Mouse (Mus musculus): ENCODE data around the gene Ddo. TPM values are rescaled to one million over a fixed set of nuclear protein-coding genes. Genes with fewer than 3 reads are reported as not detected.

Ddo gene
- total and polyA plus RNA-seq, 3 experiments: 33.5 to 34.1 (median 33.8) TPM

DNA sequence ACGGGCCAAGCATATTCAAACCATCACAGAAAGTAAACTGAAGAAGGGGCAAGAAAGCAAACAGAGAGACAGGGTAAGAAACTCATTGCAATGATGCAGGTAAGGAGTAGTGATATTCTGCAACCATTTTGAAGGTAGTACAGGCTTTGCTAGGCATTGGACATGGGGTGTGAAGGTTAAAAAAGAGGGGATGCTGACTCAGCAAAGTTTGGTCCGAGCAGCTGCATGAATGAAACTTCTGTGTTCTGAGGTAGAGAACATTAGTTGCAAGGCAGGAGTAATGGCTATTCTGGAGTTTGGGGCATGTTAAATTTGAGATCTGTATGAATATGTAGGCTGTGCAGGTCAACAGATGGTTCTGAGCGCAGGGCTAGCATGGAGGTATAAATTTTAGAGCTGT lies 35.5 kb downstream of the Ddo start:
- Histone ChIP-seq H3K9ac (ENCODE audit: low read depth, low read length) (no peak overlapping the region), H3K4me3 (no peak overlapping the region), H3K79me2 (replicated peaks; ENCODE audit: control insufficient read depth, insufficient read depth, low read length) (no peaks in the 10 kb centered on the region), H3K27me3 (ENCODE audit: control insufficient read depth, insufficient read depth, low read length) (no peaks in the 10 kb centered on the region), H3K27ac (no peak overlapping the region), H3K36me3 (ENCODE audit: control insufficient read depth, insufficient read depth, low read length) (no peaks in the 10 kb centered on the region), H3K4me1 (ENCODE audit: control insufficient read depth, insufficient read depth, low read length) (no peaks in the 10 kb centered on the region)
- intact Hi-C loops (cut with DNase I): no loop called here
- DNase-seq: no peak
- TF ChIP-seq CTCF (IDR thresholded peaks at IDR 0.05) (no peak), EP300 (IDR thresholded peaks at IDR 0.05; ENCODE audit: insufficient read depth, low read depth, low read length) (no peak), POLR2A (IDR thresholded peaks at IDR 0.05; ENCODE audit: insufficient read depth, low read depth, low read length) (no peak)
- 85% methylated on average over 3 of the region's 3 CpGs for WGBS

DNA sequence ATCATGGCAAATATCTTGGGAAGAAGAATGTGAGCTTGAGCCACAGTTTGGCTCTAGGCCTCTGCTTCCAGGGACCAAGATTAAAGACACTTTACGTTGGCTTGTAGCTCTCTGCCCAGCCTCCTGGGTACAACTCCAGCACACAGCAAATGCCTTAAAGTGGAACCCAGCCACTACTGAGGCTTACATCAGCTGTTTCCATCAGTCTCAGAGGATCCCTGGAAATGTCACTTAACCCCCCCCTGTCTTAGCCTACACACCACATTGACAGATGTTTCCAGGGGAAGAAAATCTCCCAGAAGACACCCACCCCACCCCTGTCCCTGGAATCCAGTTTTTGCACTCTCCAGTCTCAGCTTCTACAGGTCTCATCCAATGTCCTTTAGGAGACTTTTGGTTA lies 37.1 kb downstream of the Ddo start:
- no peak for DNase-seq
- H3K27me3 ChIP-seq (ENCODE audit: control insufficient read depth, insufficient read depth, low read length): no peaks in the 10 kb centered on the region
- H3K9ac ChIP-seq (ENCODE audit: low read depth, low read length): no peak overlapping the region
- TF ChIP-seq POLR2A (IDR thresholded peaks at IDR 0.05; ENCODE audit: insufficient read depth, low read depth, low read length) (no peak), EP300 (IDR thresholded peaks at IDR 0.05; ENCODE audit: insufficient read depth, low read depth, low read length) (no peak)
- intact Hi-C loops (cut with DNase I): no loop called here
- no peaks in the 10 kb centered on the region for H3K4me1 ChIP-seq (ENCODE audit: control insufficient read depth, insufficient read depth, low read length)
- no peak overlapping the region for H3K4me3 ChIP-seq
- H3K27ac ChIP-seq: no peak overlapping the region
- H3K36me3 ChIP-seq (ENCODE audit: control insufficient read depth, insufficient read depth, low read length): no peaks in the 10 kb centered on the region
- 75% methylated on average over 1 of the region's 1 CpGs for WGBS
- H3K79me2 ChIP-seq (replicated peaks; ENCODE audit: control insufficient read depth, insufficient read depth, low read length): no peaks in the 10 kb centered on the region

DNA sequence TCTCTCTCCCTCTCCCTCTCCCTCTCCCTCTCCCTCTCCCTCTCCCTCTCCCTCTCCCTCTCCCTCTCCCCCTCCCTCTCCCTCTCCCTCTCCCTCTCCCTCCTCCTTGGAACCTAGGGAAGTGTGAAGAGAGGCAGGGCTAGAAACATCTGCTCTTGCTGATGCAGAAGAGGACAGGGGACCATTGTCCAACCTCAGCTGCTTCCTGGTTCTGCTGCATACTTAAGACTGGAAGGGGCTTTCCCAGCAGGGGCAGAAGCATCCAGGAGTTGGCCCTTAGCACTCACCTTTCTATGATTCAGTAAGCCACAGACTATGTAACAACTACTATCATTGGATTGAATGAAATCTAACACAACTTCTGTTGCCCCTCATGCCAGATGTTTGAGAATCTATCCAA lies 38.8 kb downstream of the Ddo start:
- no peak overlapping the region for H3K9ac ChIP-seq (ENCODE audit: low read depth, low read length)
- no peaks in the 10 kb centered on the region for H3K36me3 ChIP-seq (ENCODE audit: control insufficient read depth, insufficient read depth, low read length)
- H3K27ac ChIP-seq: no peak overlapping the region
- intact Hi-C loops (cut with DNase I): no loop called here
- DNase-seq: no peak
- TF ChIP-seq CTCF (IDR thresholded peaks at IDR 0.05): no peak
- TF ChIP-seq POLR2A (IDR thresholded peaks at IDR 0.05; ENCODE audit: insufficient read depth, low read depth, low read length): no peak
- no peak for TF ChIP-seq EP300 (IDR thresholded peaks at IDR 0.05; ENCODE audit: insufficient read depth, low read depth, low read length)
- H3K79me2 ChIP-seq (replicated peaks; ENCODE audit: control insufficient read depth, insufficient read depth, low read length): no peaks in the 10 kb centered on the region
- no peak overlapping the region for H3K4me3 ChIP-seq
- H3K4me1 ChIP-seq (ENCODE audit: control insufficient read depth, insufficient read depth, low read length): no peaks in the 10 kb centered on the region
- no peaks in the 10 kb centered on the region for H3K27me3 ChIP-seq (ENCODE audit: control insufficient read depth, insufficient read depth, low read length)

DNA sequence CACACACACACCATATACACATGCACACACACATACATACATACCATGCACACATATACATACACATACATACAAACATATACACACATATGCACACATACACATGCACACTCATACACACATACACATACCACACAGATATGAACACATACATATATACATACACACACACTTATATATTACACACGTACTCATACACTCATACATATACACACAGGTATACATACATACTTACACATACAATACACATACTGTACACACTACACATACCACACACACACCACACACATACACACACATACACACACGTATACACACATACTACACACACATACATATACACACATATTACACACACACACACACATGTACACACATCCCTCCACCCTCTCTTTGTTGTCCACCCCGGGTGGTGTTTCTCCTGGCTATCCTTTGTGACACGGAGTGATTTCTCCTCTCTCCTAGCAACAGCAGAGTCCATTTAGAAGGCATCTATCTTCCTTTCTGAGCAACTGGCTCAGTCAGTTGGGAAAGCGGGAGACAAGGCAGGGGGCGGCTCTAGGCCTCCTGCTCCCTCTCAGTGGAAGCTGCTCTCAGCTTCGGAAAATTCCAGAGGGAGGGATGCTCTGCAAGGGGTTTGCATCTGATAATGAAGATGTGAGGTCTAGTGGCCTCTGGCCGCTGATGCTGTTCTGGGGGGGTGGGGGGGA lies 42.9 kb downstream of the Ddo start:
- peaks cover 2% of the 10 kb centered on the region; the same call in 1 of the 2 replicates for H3K27me3 ChIP-seq (ENCODE audit: control insufficient read depth, insufficient read depth, low read length)
- H3K9ac ChIP-seq (ENCODE audit: low read depth, low read length): no peak overlapping the region
- H3K27ac ChIP-seq: no peak overlapping the region
- no peak overlapping the region for H3K4me3 ChIP-seq
- H3K36me3 ChIP-seq (ENCODE audit: control insufficient read depth, insufficient read depth, low read length): no peaks in the 10 kb centered on the region
- no peaks in the 10 kb centered on the region for H3K4me1 ChIP-seq (ENCODE audit: control insufficient read depth, insufficient read depth, low read length)
- DNase-seq: no peak
- 70% methylated on average over 8 of the region's 8 CpGs for WGBS
- intact Hi-C loops (cut with DNase I): no loop called here
- H3K79me2 ChIP-seq (replicated peaks; ENCODE audit: control insufficient read depth, insufficient read depth, low read length): 0 out of 2 replicates have a peak, but pooled peaks cover 1% of the 10 kb centered on the region
- TF ChIP-seq POLR2A (IDR thresholded peaks at IDR 0.05; ENCODE audit: insufficient read depth, low read depth, low read length) (no peak), CTCF (IDR thresholded peaks at IDR 0.05) (no peak)

DNA sequence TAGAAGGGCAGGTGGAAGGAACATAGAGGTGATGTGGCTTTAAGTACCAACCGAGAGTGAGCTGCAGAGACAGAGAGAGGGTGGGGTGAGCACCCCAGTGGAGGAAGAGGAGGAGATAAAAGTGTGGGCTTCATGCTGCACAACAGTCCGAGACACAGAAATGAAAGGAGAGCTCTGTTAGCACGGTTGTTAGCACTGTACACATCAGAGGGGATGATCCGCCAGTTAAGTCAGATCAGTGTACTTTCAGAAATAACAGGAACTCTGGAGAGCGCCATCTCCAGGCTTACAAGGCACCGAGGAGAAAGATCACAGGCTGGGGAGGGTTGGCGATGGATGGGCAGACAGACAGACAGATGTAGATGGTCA lies 43.5 kb downstream of the Ddo start:
- no peak overlapping the region for H3K27ac ChIP-seq
- no peaks in the 10 kb centered on the region for H3K4me1 ChIP-seq (ENCODE audit: control insufficient read depth, insufficient read depth, low read length)
- no peaks in the 10 kb centered on the region for H3K36me3 ChIP-seq (ENCODE audit: control insufficient read depth, insufficient read depth, low read length)
- 73% methylated on average over 7 of the region's 7 CpGs for WGBS
- TF ChIP-seq CTCF (IDR thresholded peaks at IDR 0.05): no peak
- no peak for TF ChIP-seq EP300 (IDR thresholded peaks at IDR 0.05; ENCODE audit: insufficient read depth, low read depth, low read length)
- TF ChIP-seq POLR2A (IDR thresholded peaks at IDR 0.05; ENCODE audit: insufficient read depth, low read depth, low read length): no peak
- peaks cover 2% of the 10 kb centered on the region; the same call in 1 of the 2 replicates for H3K27me3 ChIP-seq (ENCODE audit: control insufficient read depth, insufficient read depth, low read length)
- no peak overlapping the region for H3K4me3 ChIP-seq
- DNase-seq: no peak
- H3K9ac ChIP-seq (ENCODE audit: low read depth, low read length): no peak overlapping the region
- intact Hi-C loops (cut with DNase I): no loop called here
- H3K79me2 ChIP-seq (replicated peaks; ENCODE audit: control insufficient read depth, insufficient read depth, low read length): 0 out of 2 replicates have a peak, but pooled peaks cover 1% of the 10 kb centered on the region

DNA sequence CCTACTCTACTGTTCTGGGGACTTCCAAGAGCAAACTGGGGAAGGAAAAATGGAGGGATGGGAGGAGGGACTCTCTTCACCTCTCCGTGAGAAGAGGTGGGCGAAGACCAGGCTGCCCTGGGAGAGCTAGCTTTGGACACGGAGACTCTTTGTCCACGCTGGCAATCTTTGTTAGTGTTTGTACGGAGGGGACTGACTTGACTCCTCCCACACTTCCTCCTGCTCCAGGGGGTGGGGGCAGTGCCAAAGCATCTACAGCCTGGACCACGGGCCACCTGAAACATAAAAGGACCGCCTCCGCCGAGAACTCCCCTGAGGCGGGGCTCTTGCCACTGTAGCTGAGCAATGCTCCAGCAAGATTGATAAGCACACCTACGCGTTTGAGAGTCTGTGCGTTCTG lies 44.3 kb downstream of the Ddo start:
- WGBS: 29% methylated on average over 13 of the region's 13 CpGs
- H3K36me3 ChIP-seq (ENCODE audit: control insufficient read depth, insufficient read depth, low read length): no peaks in the 10 kb centered on the region
- no peak overlapping the region for H3K4me3 ChIP-seq
- TF ChIP-seq CTCF (IDR thresholded peaks at IDR 0.05) (no peak), POLR2A (IDR thresholded peaks at IDR 0.05; ENCODE audit: insufficient read depth, low read depth, low read length) (no peak), EP300 (IDR thresholded peaks at IDR 0.05; ENCODE audit: insufficient read depth, low read depth, low read length) (no peak)
- no peak overlapping the region for H3K9ac ChIP-seq (ENCODE audit: low read depth, low read length)
- peaks cover 2% of the 10 kb centered on the region; the same call in 1 of the 2 replicates for H3K27me3 ChIP-seq (ENCODE audit: control insufficient read depth, insufficient read depth, low read length)
- no peaks in the 10 kb centered on the region for H3K4me1 ChIP-seq (ENCODE audit: control insufficient read depth, insufficient read depth, low read length)
- DNase-seq: no peak
- intact Hi-C loops (cut with DNase I): no loop called here
- no peak overlapping the region for H3K27ac ChIP-seq
- 0 out of 2 replicates have a peak, but pooled peaks cover 1% of the 10 kb centered on the region for H3K79me2 ChIP-seq (replicated peaks; ENCODE audit: control insufficient read depth, insufficient read depth, low read length)

All from heart, adult 2 months (tissue).